Mouse (Mus musculus): ENCODE measurements at regions not wholly inside any gene's neighbourhood (a gene's known extent, or its start where the extent isn't known, plus 50 kb on each side); places are given as distances from the start of the nearest gene placed in this dataset.

DNA sequence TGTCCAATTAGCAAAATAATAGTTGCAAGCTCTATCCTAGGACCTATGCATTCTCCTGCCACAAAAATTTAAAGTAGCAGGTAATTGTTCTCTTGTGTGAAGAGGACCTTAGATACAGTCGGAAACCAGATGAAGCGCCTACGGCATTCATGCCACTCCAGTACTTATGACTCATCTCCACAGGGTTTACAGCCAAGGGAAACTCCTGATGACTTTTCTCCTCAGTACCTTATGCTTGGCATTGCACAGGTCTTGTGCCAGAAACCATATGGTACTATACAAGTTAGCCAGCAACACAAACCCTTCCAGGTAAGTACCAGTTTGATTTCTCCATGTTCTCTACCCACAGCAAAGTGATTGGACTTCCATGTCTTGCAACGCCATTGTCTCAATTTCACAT lies 606.3 kb upstream of the Dmac1 start:
- no peak for ATAC-seq (ENCODE audit: insufficient number of reproducible peaks, insufficient read depth, low FRiP score, low read depth)
- Histone ChIP-seq H3K4me2 (replicated peaks; ENCODE audit: low read depth, low read length) (no peak overlapping the region), H3K27ac (ENCODE audit: low read length) (no peak overlapping the region), H3K9ac (replicated peaks; ENCODE audit: low read depth, low read length) (no peak overlapping the region), H3K27me3 (ENCODE audit: control insufficient read depth, insufficient read depth, low read length) (no peaks in the 10 kb centered on the region), H3K36me3 (ENCODE audit: control insufficient read depth, insufficient read depth, low read length) (no peaks in the 10 kb centered on the region), H3K4me3 (ENCODE audit: low read depth, low read length) (no peak overlapping the region), H3K4me1 (ENCODE audit: control insufficient read depth, insufficient read depth, low read length) (no peaks in the 10 kb centered on the region), H3K9me3 (ENCODE audit: control insufficient read depth, low read depth, low read length) (no peaks in the 10 kb centered on the region)
- WGBS = 97% methylated on average over 4 of the region's 4 CpGs

DNA sequence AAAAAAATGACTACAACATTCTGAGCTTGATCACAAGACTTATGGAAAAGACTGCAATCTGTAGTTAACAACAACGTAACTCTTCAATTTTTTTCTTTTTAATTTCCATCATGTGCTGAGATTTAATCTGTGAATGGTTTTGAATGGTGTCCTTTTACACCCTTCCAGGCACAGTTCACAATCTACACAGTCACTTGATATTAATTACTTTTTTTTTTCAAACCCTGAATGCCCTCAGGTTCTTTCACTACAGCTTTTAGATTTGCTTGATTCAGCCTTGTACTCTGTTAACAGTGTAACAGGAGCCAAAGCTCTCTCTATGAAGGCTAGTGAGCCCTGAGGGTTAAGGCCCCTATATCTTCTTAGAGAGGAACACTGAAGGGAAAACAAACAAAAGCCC lies 591.7 kb upstream of the Dmac1 start:
- no peaks in the 10 kb centered on the region for H3K4me1 ChIP-seq (ENCODE audit: control insufficient read depth, insufficient read depth, low read length)
- 83% methylated on average over 1 of the region's 1 CpGs for WGBS
- H3K4me2 ChIP-seq (replicated peaks; ENCODE audit: low read depth, low read length) = no peak overlapping the region
- no peak for ATAC-seq (ENCODE audit: insufficient number of reproducible peaks, insufficient read depth, low FRiP score, low read depth)
- no peaks in the 10 kb centered on the region for H3K27me3 ChIP-seq (ENCODE audit: control insufficient read depth, insufficient read depth, low read length)
- H3K27ac ChIP-seq (ENCODE audit: low read length) = no peak overlapping the region
- H3K9ac ChIP-seq (replicated peaks; ENCODE audit: low read depth, low read length) = no peak overlapping the region
- no peak overlapping the region for H3K4me3 ChIP-seq (ENCODE audit: low read depth, low read length)
- H3K9me3 ChIP-seq (ENCODE audit: control insufficient read depth, low read depth, low read length) = no peaks in the 10 kb centered on the region
- H3K36me3 ChIP-seq (ENCODE audit: control insufficient read depth, insufficient read depth, low read length) = no peaks in the 10 kb centered on the region

DNA sequence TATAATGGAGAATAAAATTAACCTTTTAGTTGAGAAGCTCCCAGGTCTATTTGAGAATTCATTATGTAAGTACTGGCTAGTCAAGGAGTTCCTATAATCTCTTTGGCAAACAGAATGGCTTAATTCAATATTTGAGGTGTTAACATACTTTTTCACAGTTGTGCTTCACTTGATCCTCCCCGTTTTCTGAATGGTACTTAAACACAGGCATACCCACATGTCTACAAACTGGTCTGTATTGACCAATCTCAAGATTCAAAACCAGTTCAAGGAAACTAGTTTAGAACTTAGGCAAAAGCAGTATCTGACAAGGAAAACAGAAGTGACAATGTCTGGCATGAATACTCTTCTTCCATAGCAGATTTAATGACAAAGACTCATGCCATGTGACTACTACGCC lies 583.0 kb upstream of the Dmac1 start:
- 66% methylated on average over 2 of the region's 2 CpGs for WGBS
- no peak overlapping the region for H3K4me3 ChIP-seq (ENCODE audit: low read depth, low read length)
- no peaks in the 10 kb centered on the region for H3K27me3 ChIP-seq (ENCODE audit: control insufficient read depth, insufficient read depth, low read length)
- ATAC-seq (ENCODE audit: insufficient number of reproducible peaks, insufficient read depth, low FRiP score, low read depth) = peak; percentile 71; the same call in 1 of the 2 replicates
- no peak overlapping the region for H3K9ac ChIP-seq (replicated peaks; ENCODE audit: low read depth, low read length)
- H3K4me1 ChIP-seq (ENCODE audit: control insufficient read depth, insufficient read depth, low read length) = no peaks in the 10 kb centered on the region
- H3K27ac ChIP-seq (ENCODE audit: low read length) = no peak overlapping the region
- H3K4me2 ChIP-seq (replicated peaks; ENCODE audit: low read depth, low read length) = no peak overlapping the region
- H3K9me3 ChIP-seq (ENCODE audit: control insufficient read depth, low read depth, low read length) = no peaks in the 10 kb centered on the region
- H3K36me3 ChIP-seq (ENCODE audit: control insufficient read depth, insufficient read depth, low read length) = no peaks in the 10 kb centered on the region

DNA sequence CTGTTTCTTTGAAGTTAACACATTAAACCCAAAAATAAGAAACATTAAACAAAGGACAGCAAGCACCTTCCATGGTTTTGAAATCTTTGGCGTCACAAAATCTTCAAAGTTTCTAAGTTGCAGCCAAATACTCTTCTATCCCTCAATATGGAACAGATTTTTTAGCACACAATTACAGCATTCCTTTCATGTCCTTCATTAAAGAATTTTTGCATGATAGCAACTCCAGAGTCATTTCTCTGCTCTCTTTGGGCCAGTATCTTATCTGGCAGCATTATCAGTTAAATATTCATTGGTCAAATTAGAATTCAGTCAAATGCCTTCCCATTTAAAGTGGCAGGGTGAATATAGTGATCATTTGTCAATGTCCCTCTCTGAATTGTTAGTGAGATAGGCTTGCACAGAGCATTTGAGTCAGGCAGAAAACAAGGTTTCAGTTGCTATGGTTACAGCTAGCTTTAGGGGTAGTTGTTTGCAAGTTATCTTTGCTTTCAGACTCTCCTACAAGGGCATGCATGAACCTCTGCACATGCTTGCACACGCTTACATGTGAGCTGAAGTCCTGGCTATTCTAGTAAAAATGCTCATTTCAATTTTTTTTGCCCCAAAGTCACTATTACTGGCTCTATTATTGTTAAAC lies 579.8 kb upstream of the Dmac1 start:
- Histone ChIP-seq H3K27me3 (ENCODE audit: control insufficient read depth, insufficient read depth, low read length) (no peaks in the 10 kb centered on the region), H3K9ac (replicated peaks; ENCODE audit: low read depth, low read length) (no peak overlapping the region), H3K27ac (ENCODE audit: low read length) (no peak overlapping the region), H3K9me3 (ENCODE audit: control insufficient read depth, low read depth, low read length) (no peaks in the 10 kb centered on the region), H3K36me3 (ENCODE audit: control insufficient read depth, insufficient read depth, low read length) (no peaks in the 10 kb centered on the region), H3K4me3 (ENCODE audit: low read depth, low read length) (no peak overlapping the region), H3K4me2 (replicated peaks; ENCODE audit: low read depth, low read length) (no peak overlapping the region), H3K4me1 (ENCODE audit: control insufficient read depth, insufficient read depth, low read length) (no peaks in the 10 kb centered on the region)
- 68% methylated on average over 2 of the region's 2 CpGs for WGBS
- no peak for ATAC-seq (ENCODE audit: insufficient number of reproducible peaks, insufficient read depth, low FRiP score, low read depth)

DNA sequence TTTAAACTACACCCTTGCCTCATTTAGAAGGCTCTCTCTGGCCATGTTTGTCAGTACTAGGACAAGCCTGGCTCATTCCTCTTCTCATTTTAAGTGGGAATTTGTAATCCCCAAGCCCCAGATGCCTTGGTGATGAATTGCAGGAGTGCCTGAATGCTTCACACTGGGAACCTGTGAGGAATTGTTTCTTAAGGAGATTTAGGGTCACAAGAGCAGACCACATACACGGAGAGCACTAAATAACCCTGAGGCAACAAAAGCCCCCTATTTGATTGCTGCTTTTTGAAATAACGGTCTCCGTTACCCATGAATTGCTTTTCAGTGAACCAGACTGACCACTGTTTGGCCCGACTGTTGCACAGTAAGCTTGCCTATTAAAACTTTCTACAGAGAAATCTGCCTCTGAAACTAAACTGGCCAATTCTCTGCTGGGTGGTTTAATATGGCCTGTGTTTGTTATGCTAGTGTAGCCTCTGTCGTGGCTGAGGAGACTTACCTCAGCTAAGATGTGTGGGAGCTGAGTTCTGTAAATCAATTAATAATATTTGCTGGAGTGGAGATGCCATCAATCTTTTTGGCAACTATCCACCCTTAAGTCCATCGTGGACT lies 577.7 kb upstream of the Dmac1 start:
- Histone ChIP-seq H3K36me3 (ENCODE audit: control insufficient read depth, insufficient read depth, low read length) (no peaks in the 10 kb centered on the region), H3K4me3 (ENCODE audit: low read depth, low read length) (no peak overlapping the region), H3K4me1 (ENCODE audit: control insufficient read depth, insufficient read depth, low read length) (no peaks in the 10 kb centered on the region), H3K4me2 (replicated peaks; ENCODE audit: low read depth, low read length) (no peak overlapping the region), H3K27me3 (ENCODE audit: control insufficient read depth, insufficient read depth, low read length) (no peaks in the 10 kb centered on the region), H3K27ac (ENCODE audit: low read length) (no peak overlapping the region), H3K9ac (replicated peaks; ENCODE audit: low read depth, low read length) (no peak overlapping the region), H3K9me3 (ENCODE audit: control insufficient read depth, low read depth, low read length) (no peaks in the 10 kb centered on the region)
- ATAC-seq (ENCODE audit: insufficient number of reproducible peaks, insufficient read depth, low FRiP score, low read depth) = no peak
- WGBS = 38% methylated on average over 6 of the region's 6 CpGs

DNA sequence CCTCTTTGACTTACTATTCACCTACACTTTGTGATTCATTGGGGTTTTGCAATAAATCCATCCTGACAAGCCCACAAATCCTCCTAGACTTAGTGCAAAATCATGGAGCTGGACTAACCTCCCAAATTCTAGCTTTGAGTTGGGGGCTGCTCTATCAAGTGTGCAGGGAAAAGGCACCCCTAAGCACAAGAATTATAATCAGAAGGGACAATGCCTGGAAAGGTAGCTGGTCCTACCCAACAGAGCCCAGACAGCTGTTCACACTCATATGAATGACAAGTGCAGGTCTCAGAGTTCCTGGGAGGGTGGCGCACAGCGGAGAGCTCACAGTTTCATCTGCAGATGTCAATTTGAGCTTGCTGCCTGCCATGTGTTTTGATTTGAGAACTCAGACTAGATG lies 572.2 kb upstream of the Dmac1 start:
- 61% methylated on average over 2 of the region's 2 CpGs for WGBS
- no peaks in the 10 kb centered on the region for H3K9me3 ChIP-seq (ENCODE audit: control insufficient read depth, low read depth, low read length)
- no peaks in the 10 kb centered on the region for H3K27me3 ChIP-seq (ENCODE audit: control insufficient read depth, insufficient read depth, low read length)
- H3K4me2 ChIP-seq (replicated peaks; ENCODE audit: low read depth, low read length) = no peak overlapping the region
- no peaks in the 10 kb centered on the region for H3K4me1 ChIP-seq (ENCODE audit: control insufficient read depth, insufficient read depth, low read length)
- H3K9ac ChIP-seq (replicated peaks; ENCODE audit: low read depth, low read length) = no peak overlapping the region
- H3K4me3 ChIP-seq (ENCODE audit: low read depth, low read length) = no peak overlapping the region
- no peak overlapping the region for H3K27ac ChIP-seq (ENCODE audit: low read length)
- H3K36me3 ChIP-seq (ENCODE audit: control insufficient read depth, insufficient read depth, low read length) = no peaks in the 10 kb centered on the region
- ATAC-seq (ENCODE audit: insufficient number of reproducible peaks, insufficient read depth, low FRiP score, low read depth) = no peak

DNA sequence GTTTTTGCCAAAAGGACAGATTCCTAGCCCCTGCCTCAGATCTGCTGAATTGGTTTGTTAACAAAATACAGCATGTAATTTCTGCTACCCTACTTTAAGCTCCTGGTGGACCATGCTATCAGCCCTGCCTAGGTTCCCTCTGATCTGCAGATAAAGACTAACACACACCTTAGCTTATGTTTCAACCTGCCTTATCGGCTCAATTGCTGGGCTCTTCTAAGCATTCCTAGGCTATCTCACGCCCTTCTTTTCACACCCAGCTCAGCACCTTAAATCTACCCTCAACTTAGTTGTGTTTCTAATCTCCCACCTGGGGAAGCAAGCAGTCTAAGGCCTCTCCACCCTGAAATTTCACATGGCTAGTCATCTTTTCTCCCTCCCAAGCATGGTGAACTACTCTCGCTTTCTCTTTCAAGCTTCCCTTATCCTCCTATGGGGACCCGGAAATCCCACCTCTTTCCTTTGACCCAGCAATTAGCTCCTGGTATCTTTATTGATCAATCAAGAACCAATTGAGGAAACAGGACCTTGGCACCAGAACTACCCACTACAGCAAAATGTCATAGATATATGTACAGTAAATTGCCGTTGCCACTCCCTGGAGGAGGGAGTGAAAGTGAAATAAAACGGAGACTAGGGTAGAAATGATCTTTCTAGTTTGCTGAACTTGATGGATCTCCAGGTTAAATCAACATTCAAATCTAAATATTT lies 569.7 kb upstream of the Dmac1 start:
- H3K27ac ChIP-seq (ENCODE audit: low read length) = no peak overlapping the region
- H3K9me3 ChIP-seq (ENCODE audit: control insufficient read depth, low read depth, low read length) = no peaks in the 10 kb centered on the region
- no peaks in the 10 kb centered on the region for H3K4me1 ChIP-seq (ENCODE audit: control insufficient read depth, insufficient read depth, low read length)
- no peaks in the 10 kb centered on the region for H3K27me3 ChIP-seq (ENCODE audit: control insufficient read depth, insufficient read depth, low read length)
- H3K9ac ChIP-seq (replicated peaks; ENCODE audit: low read depth, low read length) = no peak overlapping the region
- no peak overlapping the region for H3K4me3 ChIP-seq (ENCODE audit: low read depth, low read length)
- no peak for ATAC-seq (ENCODE audit: insufficient number of reproducible peaks, insufficient read depth, low FRiP score, low read depth)
- 75% methylated on average over 6 of the region's 6 CpGs for WGBS
- no peaks in the 10 kb centered on the region for H3K36me3 ChIP-seq (ENCODE audit: control insufficient read depth, insufficient read depth, low read length)
- no peak overlapping the region for H3K4me2 ChIP-seq (replicated peaks; ENCODE audit: low read depth, low read length)

DNA sequence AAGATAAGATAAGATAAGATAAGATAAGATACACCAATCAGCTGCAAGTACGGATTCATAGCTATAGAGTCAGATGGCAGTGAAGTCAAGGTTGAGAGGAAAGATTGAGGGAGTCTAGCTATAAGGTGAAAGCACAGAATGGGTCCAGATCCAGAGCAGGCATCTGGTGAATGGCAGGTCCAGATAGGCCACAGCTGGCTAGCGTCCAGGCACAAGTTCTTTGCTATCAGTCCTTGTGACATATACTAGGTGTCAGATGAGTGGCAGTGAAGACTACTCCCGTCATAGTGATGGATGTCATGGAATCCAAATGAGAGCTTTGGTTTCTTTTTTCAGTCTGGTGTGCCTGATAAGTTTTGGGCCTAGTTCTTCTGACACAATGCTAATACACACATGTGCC lies 566.9 kb upstream of the Dmac1 start:
- Histone ChIP-seq H3K36me3 (ENCODE audit: control insufficient read depth, insufficient read depth, low read length) (no peaks in the 10 kb centered on the region), H3K27me3 (ENCODE audit: control insufficient read depth, insufficient read depth, low read length) (no peaks in the 10 kb centered on the region), H3K4me3 (ENCODE audit: low read depth, low read length) (no peak overlapping the region), H3K4me1 (ENCODE audit: control insufficient read depth, insufficient read depth, low read length) (no peaks in the 10 kb centered on the region), H3K27ac (ENCODE audit: low read length) (no peak overlapping the region), H3K9me3 (ENCODE audit: control insufficient read depth, low read depth, low read length) (no peaks in the 10 kb centered on the region), H3K4me2 (replicated peaks; ENCODE audit: low read depth, low read length) (no peak overlapping the region), H3K9ac (replicated peaks; ENCODE audit: low read depth, low read length) (no peak overlapping the region)
- no peak for ATAC-seq (ENCODE audit: insufficient number of reproducible peaks, insufficient read depth, low FRiP score, low read depth)
- WGBS = 65% methylated on average over 3 of the region's 3 CpGs
